Mouse (Mus musculus): ENCODE data around the gene Pakap. TPM values are rescaled to one million over a fixed set of nuclear protein-coding genes. Genes with fewer than 3 reads are reported as not detected.

The Pakap gene
- polyA plus RNA-seq, 1 experiment from 2014 or later = 10.3 TPM

- Histone ChIP-seq H3K9me3 (no peaks in the 10 kb centered on the region), H3K4me1 (replicated peaks) (no peaks in the 10 kb centered on the region), H3K36me3 (no peaks in the 10 kb centered on the region), H3K9ac (no peak overlapping the region), H3K4me2 (no peak overlapping the region), H3K4me3 (no peak overlapping the region), H3K27me3 (0 out of 2 replicates have a peak, but pooled peaks cover 6% of the 10 kb centered on the region), H3K27ac (no peak overlapping the region)
- ATAC-seq (ENCODE audit: low FRiP score) = no peak
- WGBS = 95% methylated on average over 2 of the region's 2 CpGs
Measured at GRCm38 (mm10) chr4:57557102-57557501, 10.9 kb upstream of the Pakap start.

- H3K9me3 ChIP-seq = no peaks in the 10 kb centered on the region
- ATAC-seq (ENCODE audit: low FRiP score) = no peak
- H3K27me3 ChIP-seq = 0 out of 2 replicates have a peak, but pooled peaks cover 6% of the 10 kb centered on the region
- WGBS = 86% methylated on average over 1 of the region's 1 CpGs
- no peak overlapping the region for H3K9ac ChIP-seq
- no peaks in the 10 kb centered on the region for H3K4me1 ChIP-seq (replicated peaks)
- H3K4me3 ChIP-seq = no peak overlapping the region
- H3K36me3 ChIP-seq = no peaks in the 10 kb centered on the region
- no peak overlapping the region for H3K4me2 ChIP-seq
- no peak overlapping the region for H3K27ac ChIP-seq
Measured at GRCm38 (mm10) chr4:57559438-57559837, 8.5 kb upstream of the Pakap start.

GRCm38 (mm10) chr4:57560010-57560409 is 8.0 kb upstream of the Pakap start:
- no peaks in the 10 kb centered on the region for H3K9me3 ChIP-seq
- ATAC-seq (ENCODE audit: low FRiP score) = no peak
- H3K36me3 ChIP-seq = no peaks in the 10 kb centered on the region
- H3K4me1 ChIP-seq (replicated peaks) = no peaks in the 10 kb centered on the region
- H3K4me3 ChIP-seq = no peak overlapping the region
- H3K4me2 ChIP-seq = no peak overlapping the region
- 0 out of 2 replicates have a peak, but pooled peaks cover 6% of the 10 kb centered on the region for H3K27me3 ChIP-seq
- H3K27ac ChIP-seq = no peak overlapping the region
- WGBS = 71% methylated on average over 3 of the region's 3 CpGs
- no peak overlapping the region for H3K9ac ChIP-seq

GRCm38 (mm10) chr4:57561055-57561454 is 6.9 kb upstream of the Pakap start:
- no peak for ATAC-seq (ENCODE audit: low FRiP score)
- Histone ChIP-seq H3K4me1 (replicated peaks) (no peaks in the 10 kb centered on the region), H3K27ac (no peak overlapping the region), H3K9me3 (no peaks in the 10 kb centered on the region), H3K4me3 (no peak overlapping the region), H3K36me3 (no peaks in the 10 kb centered on the region), H3K9ac (no peak overlapping the region), H3K4me2 (no peak overlapping the region), H3K27me3 (peaks cover 8% of the 10 kb centered on the region)
- 79% methylated on average over 6 of the region's 6 CpGs for WGBS

GRCm38 (mm10) chr4:57565283-57565682 is 2.7 kb upstream of the Pakap start:
- H3K4me1 ChIP-seq (replicated peaks) = peaks cover 29% of the 10 kb centered on the region
- WGBS = 90% methylated on average over 1 of the region's 1 CpGs
- no peak overlapping the region for H3K4me2 ChIP-seq
- no peak overlapping the region for H3K9ac ChIP-seq
- H3K36me3 ChIP-seq = no peaks in the 10 kb centered on the region
- no peak for ATAC-seq (ENCODE audit: low FRiP score)
- H3K4me3 ChIP-seq = no peak overlapping the region
- H3K9me3 ChIP-seq = no peaks in the 10 kb centered on the region
- H3K27ac ChIP-seq = no peak overlapping the region
- H3K27me3 ChIP-seq = peaks cover 16% of the 10 kb centered on the region

GRCm38 (mm10) chr4:57565811-57566210 is 2.2 kb upstream of the Pakap start:
- H3K27ac ChIP-seq = no peak overlapping the region
- WGBS = 70% methylated on average over 2 of the region's 2 CpGs
- no peak overlapping the region for H3K9ac ChIP-seq
- no peaks in the 10 kb centered on the region for H3K36me3 ChIP-seq
- H3K27me3 ChIP-seq = peaks cover 20% of the 10 kb centered on the region
- ATAC-seq (ENCODE audit: low FRiP score) = no peak
- H3K4me3 ChIP-seq = no peak overlapping the region
- H3K4me2 ChIP-seq = no peak overlapping the region
- peaks cover 31% of the 10 kb centered on the region for H3K4me1 ChIP-seq (replicated peaks)
- no peaks in the 10 kb centered on the region for H3K9me3 ChIP-seq

GRCm38 (mm10) chr4:57568268-57569068 is 489 bp downstream of the Pakap start:
- no peaks in the 10 kb centered on the region for H3K36me3 ChIP-seq
- peaks cover 31% of the 10 kb centered on the region for H3K4me1 ChIP-seq (replicated peaks)
- peak; percentile 64 for ATAC-seq (ENCODE audit: low FRiP score)
- H3K4me2 ChIP-seq = peak overlapping the region; percentile 91
- peak overlapping the region; percentile 63 for H3K4me3 ChIP-seq
- peak overlapping the region; percentile 81 for H3K9ac ChIP-seq
- peaks cover 20% of the 10 kb centered on the region for H3K27me3 ChIP-seq
- H3K27ac ChIP-seq = peak overlapping the region; percentile 81
- 39% methylated on average over 19 of the region's 19 CpGs for WGBS
- H3K9me3 ChIP-seq = no peaks in the 10 kb centered on the region

GRCm38 (mm10) chr4:57569069-57569355 is 1.0 kb downstream of the Pakap start:
- H3K27ac ChIP-seq = no peak overlapping the region
- peaks cover 20% of the 10 kb centered on the region for H3K27me3 ChIP-seq
- ATAC-seq (ENCODE audit: low FRiP score) = no peak
- H3K4me3 ChIP-seq = peak overlapping the region; percentile 63
- H3K9me3 ChIP-seq = no peaks in the 10 kb centered on the region
- H3K9ac ChIP-seq = no peak overlapping the region
- peaks cover 31% of the 10 kb centered on the region for H3K4me1 ChIP-seq (replicated peaks)
- WGBS = 88% methylated on average over 4 of the region's 4 CpGs
- no peaks in the 10 kb centered on the region for H3K36me3 ChIP-seq
- H3K4me2 ChIP-seq = peak overlapping the region; percentile 91

GRCm38 (mm10) chr4:57569711-57570110 is 1.7 kb downstream of the Pakap start:
- 59% methylated on average over 6 of the region's 6 CpGs for WGBS
- no peaks in the 10 kb centered on the region for H3K36me3 ChIP-seq
- H3K27me3 ChIP-seq = peaks cover 20% of the 10 kb centered on the region
- no peak overlapping the region for H3K27ac ChIP-seq
- H3K4me2 ChIP-seq = 0 out of 2 replicates have a peak overlapping the region, but pooled peaks have one; percentile 91
- no peaks in the 10 kb centered on the region for H3K9me3 ChIP-seq
- ATAC-seq (ENCODE audit: low FRiP score) = no peak
- H3K4me3 ChIP-seq = no peak overlapping the region
- H3K4me1 ChIP-seq (replicated peaks) = peaks cover 31% of the 10 kb centered on the region
- H3K9ac ChIP-seq = no peak overlapping the region

GRCm38 (mm10) chr4:57570229-57570628 is 2.2 kb downstream of the Pakap start:
- Histone ChIP-seq H3K4me1 (replicated peaks) (peaks cover 31% of the 10 kb centered on the region), H3K4me3 (no peak overlapping the region), H3K9ac (no peak overlapping the region), H3K9me3 (no peaks in the 10 kb centered on the region), H3K27ac (no peak overlapping the region), H3K27me3 (peaks cover 20% of the 10 kb centered on the region), H3K36me3 (no peaks in the 10 kb centered on the region), H3K4me2 (no peak overlapping the region)
- ATAC-seq (ENCODE audit: low FRiP score) = no peak
- 66% methylated on average over 3 of the region's 3 CpGs for WGBS

GRCm38 (mm10) chr4:57574181-57574580 is 6.2 kb downstream of the Pakap start:
- Histone ChIP-seq H3K4me2 (no peak overlapping the region), H3K27me3 (0 out of 2 replicates have a peak, but pooled peaks cover 4% of the 10 kb centered on the region), H3K9me3 (no peaks in the 10 kb centered on the region), H3K36me3 (no peaks in the 10 kb centered on the region), H3K27ac (no peak overlapping the region), H3K9ac (no peak overlapping the region), H3K4me1 (replicated peaks) (peaks cover 10% of the 10 kb centered on the region; the same call in 1 of the 2 replicates), H3K4me3 (no peak overlapping the region)
- ATAC-seq (ENCODE audit: low FRiP score) = no peak
- 91% methylated on average over 3 of the region's 3 CpGs for WGBS

- Histone ChIP-seq H3K9me3 (no peaks in the 10 kb centered on the region), H3K4me3 (no peak overlapping the region), H3K9ac (no peak overlapping the region), H3K36me3 (no peaks in the 10 kb centered on the region), H3K4me2 (no peak overlapping the region), H3K27me3 (0 out of 2 replicates have a peak, but pooled peaks cover 4% of the 10 kb centered on the region), H3K4me1 (replicated peaks) (peaks cover 5% of the 10 kb centered on the region; the same call in 1 of the 2 replicates), H3K27ac (no peak overlapping the region)
- no peak for ATAC-seq (ENCODE audit: low FRiP score)
- 91% methylated on average over 6 of the region's 6 CpGs for WGBS
Measured at GRCm38 (mm10) chr4:57574646-57575045, 6.7 kb downstream of the Pakap start.

GRCm38 (mm10) chr4:57575686-57576085 is 7.7 kb downstream of the Pakap start:
- 88% methylated on average over 5 of the region's 5 CpGs for WGBS
- no peak overlapping the region for H3K4me3 ChIP-seq
- H3K9me3 ChIP-seq = no peaks in the 10 kb centered on the region
- H3K9ac ChIP-seq = no peak overlapping the region
- H3K36me3 ChIP-seq = no peaks in the 10 kb centered on the region
- H3K27ac ChIP-seq = no peak overlapping the region
- 0 out of 2 replicates have a peak, but pooled peaks cover 1% of the 10 kb centered on the region for H3K27me3 ChIP-seq
- ATAC-seq (ENCODE audit: low FRiP score) = no peak
- no peak overlapping the region for H3K4me2 ChIP-seq
- H3K4me1 ChIP-seq (replicated peaks) = no peaks in the 10 kb centered on the region
